ENCODE assay signal across 8 mouse cellular contexts in the genomic region with DNA sequence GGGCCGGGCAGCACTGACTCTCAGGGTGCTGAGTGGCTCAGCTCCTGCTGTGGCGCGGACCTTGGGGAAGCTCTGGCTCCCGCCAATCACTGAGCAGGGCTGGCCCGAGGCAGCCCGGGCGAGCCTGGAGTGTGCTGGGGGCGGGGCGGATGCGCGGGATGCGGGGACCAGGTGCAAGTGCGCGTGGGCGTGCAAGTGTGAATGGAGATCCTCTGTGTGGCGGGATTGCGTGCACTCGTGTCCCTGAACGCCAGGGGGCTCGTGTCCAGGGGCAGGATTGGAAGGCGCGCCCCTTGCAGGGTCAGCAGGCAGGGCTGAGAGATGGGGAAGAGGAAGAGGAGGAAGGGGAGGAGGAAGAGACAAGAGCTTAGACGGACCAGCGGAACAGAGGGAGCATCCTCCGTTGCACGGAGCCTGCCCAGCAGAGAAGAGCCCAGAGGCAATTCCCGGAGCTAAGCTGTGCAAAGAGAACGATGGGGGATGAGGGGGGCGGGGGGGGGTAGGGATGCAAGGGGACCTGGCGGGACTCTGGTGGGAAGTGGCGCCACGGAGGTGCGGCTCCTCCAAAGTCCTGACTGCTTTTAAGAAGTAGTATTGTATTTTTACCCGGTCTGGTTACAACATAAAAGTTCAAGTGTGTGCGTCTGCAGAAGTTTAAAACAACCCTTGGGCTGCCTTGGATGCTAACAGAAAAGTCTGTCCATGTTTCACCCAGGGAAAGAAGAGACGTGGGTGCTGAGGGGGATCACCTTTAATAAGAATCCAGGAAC. TPM values are rescaled to one million over a fixed set of nuclear protein-coding genes. Genes with fewer than 3 reads are reported as not detected.
DNase-seq lines count a peak whose midpoint lies in the region; TF ChIP-seq lines count a peak whose summit lies in the region.

No protein-coding gene starts in this region.

- H3K36me3 ChIP-seq in megakaryocyte, embryonic 14.5 days (replicated peaks; ENCODE audit: low read length) = no peaks in the 10 kb centered on the region

- DNase-seq in left cerebral cortex, adult 2 months (ENCODE audit: extremely low spot score in 1 of 2, low spot score in 2 of 2) = peak; percentile 35 to 38
- no peak for DNase-seq in left cerebral cortex, adult 11 months (ENCODE audit: low spot score)
- peak; percentile 72 for DNase-seq in embryo, embryonic 9.5 days (ENCODE audit: extremely low spot score)
- peak; percentile 42 to 51 for DNase-seq in heart, postnatal 14 days
- DNase-seq in left cerebral cortex, postnatal 36 days (ENCODE audit: low spot score in 2 of 2) = peak; percentile 18 to 37
- DNase-seq in right cerebral cortex, adult 2 months (ENCODE audit: low spot score in 2 of 2) = peak; percentile 15 to 28
- no peak for DNase-seq in c-Kit-positive CD71-positive TER-119-positive erythroid progenitor cells, embryonic 14.5 days (ENCODE audit: low spot score)

- peaks cover 13% of the 10 kb centered on the region for H3K4me1 ChIP-seq in megakaryocyte, embryonic 14.5 days

- H3K9me3 ChIP-seq in megakaryocyte, embryonic 14.5 days = peaks cover 2% of the 10 kb centered on the region

- H3K4me3 ChIP-seq in left cerebral cortex, adult 2 months = no peak overlapping the region
- H3K4me3 ChIP-seq in megakaryocyte, embryonic 14.5 days (replicated peaks) = peak overlapping the region; percentile 85

- TF ChIP-seq CTCF in left cerebral cortex, adult 2 months (IDR thresholded peaks at IDR 0.05) = peak; percentile 16

- intact Hi-C loops in left cerebral cortex, adult 2 months (cut with DNase I) = no loop called here
- intact Hi-C loops in heart, postnatal 14 days (cut with DNase I) = no loop called here
- intact Hi-C loops in left cerebral cortex, postnatal 36 days (cut with DNase I) = no loop called here

- H3K27ac ChIP-seq in left cerebral cortex, adult 2 months = no peak overlapping the region

- H3K27me3 ChIP-seq in megakaryocyte, embryonic 14.5 days (replicated peaks) = peaks cover 78% of the 10 kb centered on the region

RNA-seq across cellular contexts. Expression of gene Erg, which starts 0.7 kb away (rescaled TPM):
- 1 to 10 TPM; 5.5 to 5.6 TPM for total RNA-seq in left cerebral cortex, adult 2 months (2021)
- total RNA-seq in heart, postnatal 14 days (2021) = 10 to 100 TPM; 37.1 to 42.2 TPM
- 1 to 10 TPM; 6.6 to 6.7 TPM for total RNA-seq in left cerebral cortex, postnatal 36 days (2021)
- polyA plus RNA-seq in megakaryocyte, embryonic 14.5 days (2012; ENCODE audit: insufficient read depth, low replicate concordance) = 3.9 TPM in 1 of 2 replicates, not detected in the other

Comparison
In these comparisons a context has a peak if more than half of its experiments do, and no peak if none do; other contexts are left out.
1. DNase-seq: peak in left cerebral cortex, adult 2 months (2 of 2), embryo, embryonic 9.5 days (single experiment), heart, postnatal 14 days (2 of 2), left cerebral cortex, postnatal 36 days (2 of 2) and right cerebral cortex, adult 2 months (2 of 2); none in left cerebral cortex, adult 11 months (single experiment) and c-Kit-positive CD71-positive TER-119-positive erythroid progenitor cells, embryonic 14.5 days (single experiment).
2. RNA of gene Erg, which starts 0.7 kb away (total RNA-seq): 37.1 to 42.2 TPM in heart, postnatal 14 days; 6.6 to 6.7 TPM in left cerebral cortex, postnatal 36 days and 5.5 to 5.6 TPM in left cerebral cortex, adult 2 months; every median in the first group is over 4 times any median in the second.